Mouse (Mus musculus) heart, embryonic 13.5 days (tissue): ENCODE measurements around the gene Iqcn. TPM values are rescaled to one million over a fixed set of nuclear protein-coding genes. Genes with fewer than 3 reads are reported as not detected.

Experiments
- polyA plus RNA-seq: library from polyadenylated mRNA; unstranded; fragments of >200 nt; fragmentation: Nextera tagmentation; extraction: Ambion mirVana; gene quantifications from 2 replicates; pipeline ENCODE4 v1.2.1, GENCODE M21; 2015

Gene Iqcn
- polyA plus RNA-seq, 1 experiment from 2014 or later: not detected

Other genes with a start within 250 kb of the Iqcn start
- 11.2 and 12.4 TPM in 2 replicates for gene Klhl26, start 226.5 kb upstream of the Iqcn start, polyA plus RNA-seq
- 0.45 and 0.76 TPM in 2 replicates for gene Tmem59l, start 216.1 kb upstream of the Iqcn start, polyA plus RNA-seq
- gene Crlf1, start 210.3 kb upstream of the Iqcn start, polyA plus RNA-seq: 3.7 and 5.5 TPM in 2 replicates
- 116 and 125 TPM in 2 replicates for gene Rex1bd, start 196.7 kb upstream of the Iqcn start, polyA plus RNA-seq
- 842 and 891 TPM in 2 replicates for gene Uba52, start 192.7 kb upstream of the Iqcn start, polyA plus RNA-seq
- 240 and 251 TPM in 2 replicates for gene Fkbp8, start 175.7 kb upstream of the Iqcn start, polyA plus RNA-seq
- 65.8 and 71.2 TPM in 2 replicates for gene Kxd1, start 175.5 kb upstream of the Iqcn start, polyA plus RNA-seq
- 11.6 and 12.5 TPM in 2 replicates for gene Ell, start 164.0 kb upstream of the Iqcn start, polyA plus RNA-seq
- gene Isyna1, start 109.1 kb upstream of the Iqcn start, polyA plus RNA-seq: 135 and 145 TPM in 2 replicates
- gene Ssbp4, start 94.6 kb upstream of the Iqcn start, polyA plus RNA-seq: 63.3 and 70.9 TPM in 2 replicates
- gene Lrrc25, start 87.3 kb upstream of the Iqcn start, polyA plus RNA-seq: 1.5 and 2.7 TPM in 2 replicates
- gene Gdf15, start 71.0 kb upstream of the Iqcn start, polyA plus RNA-seq: 0.86 and 1.2 TPM in 2 replicates
- gene Pgpep1, start 43.1 kb upstream of the Iqcn start, polyA plus RNA-seq: 33.7 and 37.3 TPM in 2 replicates
- 269 and 297 TPM in 2 replicates for gene Lsm4, start 30.2 kb upstream of the Iqcn start, polyA plus RNA-seq
- 68.6 and 76.9 TPM in 2 replicates for gene Jund, start 4.5 kb upstream of the Iqcn start, polyA plus RNA-seq
- not detected in 2 replicates for gene Gm3336, start 15.1 kb downstream of the Iqcn start, polyA plus RNA-seq
- 0.14 TPM in 1 of 2 replicates, not detected in the other for gene Pde4c, start 20.3 kb downstream of the Iqcn start, polyA plus RNA-seq
- 17.4 and 23.2 TPM in 2 replicates for gene Rab3a, start 51.2 kb downstream of the Iqcn start, polyA plus RNA-seq
- 41.6 and 48.4 TPM in 2 replicates for gene Mpv17l2, start 57.5 kb downstream of the Iqcn start, polyA plus RNA-seq
- 34.9 and 36.5 TPM in 2 replicates for gene Pik3r2, start 73.3 kb downstream of the Iqcn start, polyA plus RNA-seq
- 5.6 and 6.7 TPM in 2 replicates for gene Mast3, start 101.6 kb downstream of the Iqcn start, polyA plus RNA-seq
- gene Il12rb1, start 105.0 kb downstream of the Iqcn start, polyA plus RNA-seq: not detected in 2 replicates
- 1.9 and 2.4 TPM in 2 replicates for gene Arrdc2, start 136.3 kb downstream of the Iqcn start, polyA plus RNA-seq
- gene Kcnn1, start 159.8 kb downstream of the Iqcn start, polyA plus RNA-seq: 1.5 TPM in 2 replicates
- gene Ccdc124, start 170.5 kb downstream of the Iqcn start, polyA plus RNA-seq: 88.5 and 89.0 TPM in 2 replicates
- gene Slc5a5, start 189.3 kb downstream of the Iqcn start, polyA plus RNA-seq: 0.06 and 0.09 TPM in 2 replicates
- gene Rpl18a, start 194.0 kb downstream of the Iqcn start, polyA plus RNA-seq: 3,040 and 3,097 TPM in 2 replicates
- 32.5 and 35.0 TPM in 2 replicates for gene Map1s, start 202.5 kb downstream of the Iqcn start, polyA plus RNA-seq